Mouse (Mus musculus): ENCODE results near the gene Gm10160. TPM values are rescaled to one million over a fixed set of nuclear protein-coding genes. Genes with fewer than 3 reads are reported as not detected.

Gene Gm10160
- total RNA-seq (2014; rRNA removed) (not detected in 2 replicates), polyA plus RNA-seq (2015; fragmentation: Nextera tagmentation; extraction: Ambion mirVana) (not detected in 2 replicates)

DNA sequence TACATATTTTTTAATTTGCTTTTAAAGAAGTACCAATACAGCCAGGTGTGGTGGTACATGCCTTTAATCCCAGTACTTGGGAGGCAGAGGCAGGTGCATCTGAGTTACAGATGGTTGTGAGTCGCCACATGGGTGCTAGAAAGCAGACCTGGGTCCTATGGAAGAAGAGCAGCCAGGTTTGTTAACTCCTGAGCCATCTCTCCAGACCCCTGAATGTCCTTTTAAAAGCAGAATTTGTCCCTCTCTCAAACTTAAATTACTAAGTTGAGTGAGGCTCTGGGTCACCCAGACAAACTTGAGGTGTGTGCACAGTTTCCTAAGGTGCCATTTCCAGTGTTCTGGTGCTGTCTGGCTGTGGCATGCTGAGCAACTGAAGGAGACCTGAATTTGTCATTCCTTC, at the start of gene Gm10160:
Gene Gm10160, minus strand, starts transcription at position 101 of the 400 bp plus-strand sequence.
- ATAC-seq: no peak
- Histone ChIP-seq H3K27me3 (ENCODE audit: insufficient read depth, low read length) (no peaks in the 10 kb centered on the region; the same call in 1 of the 2 replicates), H3K4me3 (ENCODE audit: low read length) (no peak within 1 kb of the TSS), H3K27ac (no peak within 1 kb of the TSS), H3K36me3 (ENCODE audit: insufficient read depth, low read length) (no peaks in the 10 kb centered on the region), H3K4me1 (ENCODE audit: insufficient read depth, low read length) (peaks cover 4% of the 10 kb centered on the region; the same call in 1 of the 2 replicates), H3K4me2 (ENCODE audit: low read depth, low read length) (no peak within 1 kb of the TSS), H3K9me3 (ENCODE audit: low read length) (no peaks in the 10 kb centered on the region), H3K9ac (replicated peaks; ENCODE audit: low read length) (no peak within 1 kb of the TSS)
- DNase-seq (ENCODE audit: low spot score): no peak
- TF ChIP-seq CTCF (IDR thresholded peaks at IDR 0.05; ENCODE audit: low read depth): no peak
- 88% methylated on average over 1 of the region's 1 CpGs for WGBS

DNA sequence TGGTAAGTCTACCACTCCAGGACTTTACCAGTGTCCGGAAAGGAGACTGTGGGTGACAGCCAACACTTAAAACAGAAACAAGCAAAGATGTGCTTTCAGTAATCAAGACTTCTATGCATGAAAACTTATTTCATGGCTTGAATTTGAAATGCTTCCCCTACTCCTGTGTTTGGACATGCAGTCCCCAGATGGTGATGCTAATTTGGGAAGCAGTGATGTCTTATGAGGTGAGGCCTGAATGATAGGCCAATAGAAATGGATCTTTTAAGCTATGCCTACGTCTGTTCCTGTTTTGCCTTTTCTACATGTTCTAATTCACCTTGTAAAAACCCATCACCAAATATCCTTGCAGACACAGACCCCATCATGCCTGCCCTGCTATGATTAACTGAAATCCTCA, 49.3 kb upstream of the Gm10160 start:
- Histone ChIP-seq H3K9ac (replicated peaks; ENCODE audit: low read length) (no peak overlapping the region), H3K27ac (no peak overlapping the region), H3K36me3 (ENCODE audit: insufficient read depth, low read length) (no peaks in the 10 kb centered on the region; the same call in 1 of the 2 replicates), H3K4me1 (ENCODE audit: insufficient read depth, low read length) (no peaks in the 10 kb centered on the region), H3K27me3 (ENCODE audit: insufficient read depth, low read length) (no peaks in the 10 kb centered on the region), H3K9me3 (ENCODE audit: low read length) (no peaks in the 10 kb centered on the region), H3K4me2 (ENCODE audit: low read depth, low read length) (no peak overlapping the region), H3K4me3 (ENCODE audit: low read length) (no peak overlapping the region)
- DNase-seq (ENCODE audit: low spot score): no peak
- ATAC-seq: no peak
- TF ChIP-seq CTCF (IDR thresholded peaks at IDR 0.05; ENCODE audit: low read depth): no peak
- 92% methylated on average over 2 of the region's 2 CpGs for WGBS

DNA sequence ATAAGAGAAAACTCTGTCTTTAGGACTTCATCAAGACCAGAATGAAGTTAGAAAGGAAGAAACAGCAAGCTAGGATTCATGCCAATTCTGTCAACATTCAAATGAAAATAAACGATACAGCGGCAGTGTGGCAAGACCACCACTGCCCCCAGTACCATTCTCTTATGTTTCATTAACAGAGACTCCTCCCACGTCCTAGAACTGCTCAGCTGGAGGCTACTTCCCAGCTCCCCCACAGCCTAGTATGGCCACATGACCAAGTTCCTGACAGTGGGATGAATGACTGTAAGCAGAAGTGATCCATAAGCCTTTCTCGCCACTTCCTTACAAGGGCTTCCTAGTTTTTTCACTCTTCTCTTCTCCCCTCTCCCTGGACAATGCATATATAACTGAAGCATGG, 48.5 kb upstream of the Gm10160 start:
- no peak overlapping the region for H3K9ac ChIP-seq (replicated peaks; ENCODE audit: low read length)
- H3K4me2 ChIP-seq (ENCODE audit: low read depth, low read length): no peak overlapping the region
- DNase-seq (ENCODE audit: low spot score): no peak
- H3K9me3 ChIP-seq (ENCODE audit: low read length): no peaks in the 10 kb centered on the region
- H3K4me1 ChIP-seq (ENCODE audit: insufficient read depth, low read length): no peaks in the 10 kb centered on the region
- no peak for TF ChIP-seq CTCF (IDR thresholded peaks at IDR 0.05; ENCODE audit: low read depth)
- WGBS: 35% methylated on average over 4 of the region's 4 CpGs
- no peak for ATAC-seq
- H3K27me3 ChIP-seq (ENCODE audit: insufficient read depth, low read length): no peaks in the 10 kb centered on the region
- no peak overlapping the region for H3K27ac ChIP-seq
- H3K4me3 ChIP-seq (ENCODE audit: low read length): no peak overlapping the region
- peaks cover 4% of the 10 kb centered on the region; the same call in 1 of the 2 replicates for H3K36me3 ChIP-seq (ENCODE audit: insufficient read depth, low read length)

DNA sequence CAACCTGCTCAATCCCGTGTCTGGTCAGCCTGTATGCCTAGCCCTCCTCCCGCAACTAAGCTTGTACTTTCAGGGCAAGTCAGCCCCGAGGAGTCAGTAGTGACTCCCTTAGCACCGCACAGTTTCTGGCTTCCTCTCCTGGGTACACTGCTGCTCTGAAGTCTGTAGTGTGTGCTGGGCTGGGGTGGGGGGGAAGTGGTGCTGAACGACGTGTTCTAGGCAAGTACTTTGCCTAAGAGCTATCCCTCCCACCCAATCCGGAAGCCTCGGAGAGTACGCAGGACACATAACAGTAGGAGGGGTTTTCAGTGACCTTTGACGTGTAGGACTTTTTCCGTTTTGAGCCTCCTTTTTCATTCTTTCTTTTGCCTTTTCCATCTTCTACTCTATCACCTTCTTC, 43.8 kb upstream of the Gm10160 start:
- peaks cover 7% of the 10 kb centered on the region; the same call in 1 of the 2 replicates for H3K36me3 ChIP-seq (ENCODE audit: insufficient read depth, low read length)
- H3K9ac ChIP-seq (replicated peaks; ENCODE audit: low read length): no peak overlapping the region
- no peak overlapping the region for H3K27ac ChIP-seq
- no peak overlapping the region for H3K4me2 ChIP-seq (ENCODE audit: low read depth, low read length)
- no peaks in the 10 kb centered on the region for H3K9me3 ChIP-seq (ENCODE audit: low read length)
- 89% methylated on average over 11 of the region's 11 CpGs for WGBS
- DNase-seq (ENCODE audit: low spot score) (no peak), ATAC-seq (no peak)
- H3K27me3 ChIP-seq (ENCODE audit: insufficient read depth, low read length): no peaks in the 10 kb centered on the region
- H3K4me3 ChIP-seq (ENCODE audit: low read length): no peak overlapping the region
- TF ChIP-seq CTCF (IDR thresholded peaks at IDR 0.05; ENCODE audit: low read depth): no peak
- no peaks in the 10 kb centered on the region for H3K4me1 ChIP-seq (ENCODE audit: insufficient read depth, low read length)

DNA sequence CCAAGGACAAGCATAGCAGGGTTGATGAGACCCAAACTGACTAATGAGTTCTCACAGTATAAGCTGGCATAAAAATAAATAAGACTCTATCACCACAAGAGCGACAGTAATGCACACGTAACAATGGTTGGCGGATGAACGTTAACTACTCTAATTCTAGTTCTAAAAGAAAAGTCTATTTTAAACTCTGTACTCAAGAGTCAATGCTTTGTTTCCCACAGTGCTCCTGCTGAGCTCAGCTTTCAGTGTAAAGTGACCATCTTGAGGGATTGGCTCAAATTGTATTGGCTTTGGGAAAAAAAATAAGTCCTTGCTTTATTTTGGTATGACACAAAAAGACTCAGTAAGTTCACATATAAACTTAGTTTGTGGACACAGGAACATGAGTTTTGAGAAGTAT, 29.5 kb upstream of the Gm10160 start:
- TF ChIP-seq CTCF (IDR thresholded peaks at IDR 0.05; ENCODE audit: low read depth): no peak
- WGBS: 44% methylated on average over 4 of the region's 4 CpGs

DNA sequence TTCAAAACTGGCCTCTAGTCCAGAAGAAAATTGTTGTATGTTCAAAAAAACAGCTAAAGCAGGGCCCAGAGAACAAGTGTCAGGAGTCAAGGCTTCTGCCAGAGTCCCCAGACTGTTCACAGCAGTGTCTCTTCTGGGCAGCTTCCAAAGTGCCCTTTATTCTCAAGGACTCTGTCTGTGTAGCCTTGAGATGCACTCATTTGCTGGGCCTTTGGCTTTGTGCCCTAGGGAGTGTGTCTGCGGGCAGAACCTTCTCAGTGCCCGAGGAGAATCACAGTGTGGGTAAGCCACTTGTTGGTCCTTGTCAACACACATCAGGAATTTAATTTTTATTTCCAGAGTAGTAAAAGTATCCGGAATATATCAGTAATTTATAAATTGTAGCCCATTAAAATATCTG, 26.0 kb upstream of the Gm10160 start:
- TF ChIP-seq CTCF (IDR thresholded peaks at IDR 0.05; ENCODE audit: low read depth): no peak
- WGBS: 45% methylated on average over 3 of the region's 3 CpGs

More for the DNA sequence above, 29.5 kb upstream of the Gm10160 start:
- no peaks in the 10 kb centered on the region; the same call in 1 of the 2 replicates for H3K36me3 ChIP-seq (ENCODE audit: insufficient read depth, low read length)
- no peaks in the 10 kb centered on the region for H3K27me3 ChIP-seq (ENCODE audit: insufficient read depth, low read length)
- DNase-seq (ENCODE audit: low spot score) (no peak), ATAC-seq (no peak)
- no peak overlapping the region for H3K4me2 ChIP-seq (ENCODE audit: low read depth, low read length)
- H3K4me1 ChIP-seq (ENCODE audit: insufficient read depth, low read length): no peaks in the 10 kb centered on the region
- no peak overlapping the region for H3K9ac ChIP-seq (replicated peaks; ENCODE audit: low read length)
- H3K27ac ChIP-seq: no peak overlapping the region
- H3K9me3 ChIP-seq (ENCODE audit: low read length): no peaks in the 10 kb centered on the region
- H3K4me3 ChIP-seq (ENCODE audit: low read length): no peak overlapping the region

DNA sequence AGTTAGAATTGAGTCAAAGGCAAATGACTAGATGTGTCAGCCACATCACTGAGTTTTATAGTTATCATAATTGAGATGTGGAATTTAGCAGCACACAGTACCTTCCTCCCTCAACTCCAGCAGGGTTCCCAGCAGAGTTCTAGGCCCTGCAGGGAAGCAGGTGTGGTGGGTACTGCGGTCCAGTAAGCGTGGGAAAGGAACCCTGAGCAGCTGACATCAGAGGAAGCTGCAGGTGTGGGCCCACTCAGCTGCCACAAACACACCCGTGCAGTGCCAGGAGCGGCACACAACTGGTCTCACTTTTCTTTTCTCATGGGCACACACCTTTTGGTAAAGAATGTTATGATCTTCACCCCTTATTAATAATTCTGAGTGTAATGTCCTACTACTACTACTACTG, 25.2 kb upstream of the Gm10160 start:
- ATAC-seq (no peak), DNase-seq (ENCODE audit: low spot score) (no peak)
- no peak overlapping the region for H3K9ac ChIP-seq (replicated peaks; ENCODE audit: low read length)
- no peak overlapping the region for H3K27ac ChIP-seq
- H3K27me3 ChIP-seq (ENCODE audit: insufficient read depth, low read length): no peaks in the 10 kb centered on the region
- no peak for TF ChIP-seq CTCF (IDR thresholded peaks at IDR 0.05; ENCODE audit: low read depth)
- H3K4me1 ChIP-seq (ENCODE audit: insufficient read depth, low read length): no peaks in the 10 kb centered on the region
- no peaks in the 10 kb centered on the region for H3K9me3 ChIP-seq (ENCODE audit: low read length)
- no peak overlapping the region for H3K4me2 ChIP-seq (ENCODE audit: low read depth, low read length)
- 81% methylated on average over 4 of the region's 4 CpGs for WGBS
- H3K4me3 ChIP-seq (ENCODE audit: low read length): no peak overlapping the region
- no peaks in the 10 kb centered on the region for H3K36me3 ChIP-seq (ENCODE audit: insufficient read depth, low read length)

More for the DNA sequence above, 26.0 kb upstream of the Gm10160 start:
- DNase-seq (ENCODE audit: low spot score): peak; percentile 68
- peak; percentile 54; the same call in 1 of the 2 replicates for ATAC-seq
- Histone ChIP-seq H3K36me3 (ENCODE audit: insufficient read depth, low read length) (no peaks in the 10 kb centered on the region), H3K9me3 (ENCODE audit: low read length) (no peaks in the 10 kb centered on the region), H3K4me1 (ENCODE audit: insufficient read depth, low read length) (no peaks in the 10 kb centered on the region), H3K27ac (no peak overlapping the region), H3K4me3 (ENCODE audit: low read length) (no peak overlapping the region), H3K27me3 (ENCODE audit: insufficient read depth, low read length) (no peaks in the 10 kb centered on the region), H3K9ac (replicated peaks; ENCODE audit: low read length) (no peak overlapping the region), H3K4me2 (ENCODE audit: low read depth, low read length) (no peak overlapping the region)
